Mouse (Mus musculus): ENCODE measurements around the gene Olfr1412.

The Olfr1412 gene

DNA sequence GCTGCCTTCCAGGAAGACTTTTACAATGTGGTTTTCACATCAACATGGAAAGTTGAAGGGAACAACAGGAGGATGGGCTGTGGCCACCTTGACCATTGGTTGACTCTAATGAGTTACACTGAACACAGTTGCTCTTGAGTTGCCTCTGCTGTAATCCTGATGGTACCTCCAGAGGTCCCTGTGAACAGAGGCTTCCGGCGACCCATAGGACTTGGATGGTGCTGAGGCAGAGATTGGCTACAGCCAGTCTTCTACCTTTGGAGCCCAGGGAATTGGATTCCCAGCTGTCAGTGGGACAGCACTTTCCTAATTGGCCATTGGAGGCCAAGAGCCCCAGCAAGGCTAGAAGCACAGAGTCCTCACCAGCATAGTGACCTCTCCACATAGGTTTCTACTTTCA is at the start of gene Olfr1412:
Gene Olfr1412 (plus strand): TSS at position 301 of the 400 bp plus-strand sequence.
- no peak for DNase-seq (ENCODE audit: low read depth, low spot score)

DNA sequence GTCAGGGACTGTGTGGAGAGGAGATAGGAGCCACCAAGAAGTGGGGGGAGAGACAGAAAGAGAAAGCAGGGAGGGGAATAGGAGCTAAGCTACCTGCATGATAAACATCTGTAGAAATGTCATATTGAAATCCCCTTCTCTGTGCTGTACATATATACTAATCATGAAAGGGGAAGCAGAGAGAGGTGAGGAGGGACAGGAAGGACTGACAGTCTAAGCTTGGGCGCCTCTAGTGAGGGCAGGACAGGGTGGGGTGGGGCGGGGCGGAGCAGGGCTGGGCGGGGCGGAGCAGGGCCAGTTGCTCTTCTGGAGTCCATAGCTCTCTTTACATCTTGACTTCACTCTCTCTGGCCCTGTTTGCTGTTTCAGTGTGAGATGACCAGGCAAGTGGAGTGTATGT is 48.6 kb upstream of the Olfr1412 start:
- no peak for DNase-seq (ENCODE audit: low read depth, low spot score)

DNA sequence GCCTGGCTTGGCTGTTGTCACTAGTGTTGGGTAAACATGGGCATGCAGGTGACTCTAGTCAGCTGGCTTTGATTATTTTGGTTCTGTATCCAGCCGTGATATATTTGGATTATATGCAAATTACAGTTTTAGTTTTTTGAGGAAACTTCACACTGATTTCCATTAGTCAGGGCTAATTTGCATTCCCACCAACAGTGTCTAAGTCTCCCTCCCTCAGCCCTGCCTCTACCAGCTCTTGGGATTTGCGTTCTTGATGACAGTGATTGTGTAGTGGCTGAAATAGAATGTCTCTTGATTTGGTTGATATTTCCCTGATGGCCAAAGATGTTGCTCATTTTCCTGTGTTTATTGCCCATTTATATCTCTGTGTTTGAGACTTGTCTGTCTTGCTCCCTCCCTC is 46.5 kb upstream of the Olfr1412 start:
- no peak for DNase-seq (ENCODE audit: low read depth, low spot score)

DNA sequence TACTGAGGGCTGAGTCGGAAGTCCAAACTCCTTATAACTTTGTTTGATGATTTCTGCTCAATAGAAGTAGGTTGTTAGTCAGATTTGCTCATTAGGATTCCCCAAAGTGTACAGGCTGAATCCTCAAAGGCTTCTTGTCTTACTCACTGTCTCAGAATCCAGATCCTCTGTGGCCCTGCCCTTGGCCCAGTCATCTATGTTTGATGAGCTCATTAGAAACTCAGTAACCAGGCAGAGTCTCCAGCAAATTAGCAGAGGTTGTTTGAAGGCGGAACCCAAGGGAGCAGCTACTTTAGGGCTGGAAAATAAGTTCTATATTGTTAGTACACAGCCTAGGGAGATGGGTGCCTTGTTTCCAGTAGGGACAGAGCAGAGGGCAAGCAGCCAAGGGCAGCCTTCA is 39.6 kb upstream of the Olfr1412 start:
- no peak for DNase-seq (ENCODE audit: low read depth, low spot score)

DNA sequence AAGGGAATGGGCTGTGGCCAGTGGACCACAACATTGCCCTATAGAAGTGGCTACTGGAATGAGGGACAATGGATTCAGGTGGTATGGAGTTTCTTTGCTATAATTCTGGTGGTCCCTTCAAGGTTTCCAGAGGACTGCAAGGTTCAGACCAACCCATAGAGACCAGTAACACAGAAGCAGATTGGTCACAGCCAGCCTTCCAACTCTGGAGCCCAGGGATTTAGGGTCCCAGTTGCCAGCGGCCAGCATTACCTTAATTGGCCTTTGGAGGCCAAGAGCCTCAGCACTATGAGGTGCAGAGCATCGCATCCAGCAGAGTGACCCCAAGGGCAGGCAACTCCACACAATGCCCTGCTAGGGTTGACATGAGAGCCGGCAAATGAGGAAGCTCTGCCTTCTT is 14.6 kb upstream of the Olfr1412 start, which contains the start of gene Olfr1413:
Gene Olfr1413 (plus strand): TSS at position 301 of the 400 bp plus-strand sequence.
- no peak for DNase-seq (ENCODE audit: low read depth, low spot score)

- no peak for DNase-seq (ENCODE audit: low read depth, low spot score)
Observed at GRCm38 (mm10) chr1:92594111-92594510, 8.5 kb downstream of the Olfr1412 start, which contains the start of gene Olfr1411. Gene Olfr1411, plus strand, starts transcription at chr1:92594411.

GRCm38 (mm10) chr1:92596019-92596418 is 10.4 kb downstream of the Olfr1412 start:
- DNase-seq (ENCODE audit: low read depth, low spot score) = no peak

DNA sequence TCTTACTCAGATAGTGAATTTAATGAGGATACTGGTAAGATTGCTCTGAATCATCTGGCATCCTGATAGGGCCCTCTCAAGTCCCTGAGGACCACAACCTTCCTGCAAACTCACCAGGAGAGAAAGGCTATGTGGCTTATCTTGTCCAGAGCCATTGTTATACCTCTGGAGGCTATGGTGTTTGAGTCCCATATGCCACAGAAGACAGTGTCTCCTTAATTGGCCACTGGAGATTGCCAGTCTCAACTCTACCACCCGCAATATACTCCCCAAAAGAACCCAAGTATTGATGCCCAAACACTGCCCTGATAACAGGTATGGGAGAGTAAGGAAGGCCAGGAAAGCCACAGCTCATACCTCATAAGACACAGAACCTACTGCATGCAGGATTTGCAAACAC is 19.9 kb downstream of the Olfr1412 start, which contains the start of gene Olfr1410:
Gene Olfr1410 (plus strand): TSS at position 301 of the 400 bp plus-strand sequence.
- DNase-seq (ENCODE audit: low read depth, low spot score) = no peak

DNA sequence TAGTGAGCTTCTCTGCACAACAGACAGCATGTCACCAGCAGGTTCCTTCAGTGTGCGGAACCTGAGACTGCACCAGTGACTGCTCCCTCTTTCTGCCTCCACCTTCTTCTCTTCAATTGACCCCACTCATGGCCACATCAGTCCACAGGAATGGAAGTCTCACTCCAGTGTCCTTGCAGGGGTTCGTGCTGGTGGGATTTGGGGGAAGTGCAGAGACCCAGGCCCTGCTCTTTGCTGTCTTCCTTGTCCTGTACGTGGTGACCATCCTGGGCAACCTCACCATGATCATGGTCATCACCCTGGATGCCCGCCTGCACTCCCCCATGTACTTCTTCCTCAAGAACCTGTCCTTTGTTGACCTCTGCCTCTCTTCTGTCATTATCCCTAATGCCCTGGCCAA is 22.1 kb downstream of the Olfr1412 start:
- no peak for DNase-seq (ENCODE audit: low read depth, low spot score)

DNA sequence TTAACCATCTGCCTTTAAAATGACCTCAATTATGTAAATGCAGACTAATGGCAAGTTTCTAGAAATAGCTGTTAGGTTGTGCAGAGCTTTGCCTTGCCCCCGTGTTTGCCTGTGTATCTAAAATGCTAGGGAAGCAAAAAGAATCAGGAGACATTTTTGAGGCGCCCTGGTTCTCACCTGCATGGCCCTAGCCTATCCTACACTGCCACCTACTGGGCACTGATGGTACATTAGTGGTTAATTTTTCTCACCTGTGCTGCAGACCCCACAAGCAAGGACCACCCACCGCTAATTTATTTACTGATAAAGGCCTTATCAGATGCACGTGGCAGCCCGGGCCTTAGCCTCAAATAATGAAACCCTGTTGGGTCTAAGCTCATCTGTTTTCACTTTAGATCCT is 25.4 kb downstream of the Olfr1412 start:
- peak; percentile 55 for DNase-seq (ENCODE audit: low read depth, low spot score)

GRCm38 (mm10) chr1:92613175-92613574 is 27.6 kb downstream of the Olfr1412 start:
- DNase-seq (ENCODE audit: low read depth, low spot score) = no peak

GRCm38 (mm10) chr1:92614516-92614915 is 28.9 kb downstream of the Olfr1412 start:
- DNase-seq (ENCODE audit: low read depth, low spot score) = peak; percentile 24

GRCm38 (mm10) chr1:92616046-92616445 is 30.5 kb downstream of the Olfr1412 start:
- no peak for DNase-seq (ENCODE audit: low read depth, low spot score)

DNA sequence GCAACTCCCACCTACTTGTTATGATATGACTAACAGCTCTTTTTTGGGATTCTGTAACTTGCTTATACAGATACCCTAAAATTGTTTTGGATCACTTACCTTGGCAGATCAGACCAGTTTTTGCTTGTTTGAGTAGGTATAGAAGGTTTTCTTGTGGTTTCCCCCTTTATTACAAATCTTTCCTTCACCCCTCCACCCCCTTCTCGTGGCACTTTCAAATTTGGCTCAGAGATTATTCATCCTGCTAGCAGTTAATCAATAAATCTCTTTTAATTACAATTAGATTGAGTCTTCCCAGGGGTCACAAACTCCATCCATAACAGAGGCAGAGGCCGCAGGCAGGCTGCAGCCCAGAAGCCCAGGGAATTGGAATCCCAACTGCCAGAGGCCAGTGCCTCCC is 31.9 kb downstream of the Olfr1412 start, which contains the start of gene Olfr12:
Gene Olfr12 (plus strand): TSS at position 301 of the 400 bp plus-strand sequence.
- no peak for DNase-seq (ENCODE audit: low read depth, low spot score)

DNA sequence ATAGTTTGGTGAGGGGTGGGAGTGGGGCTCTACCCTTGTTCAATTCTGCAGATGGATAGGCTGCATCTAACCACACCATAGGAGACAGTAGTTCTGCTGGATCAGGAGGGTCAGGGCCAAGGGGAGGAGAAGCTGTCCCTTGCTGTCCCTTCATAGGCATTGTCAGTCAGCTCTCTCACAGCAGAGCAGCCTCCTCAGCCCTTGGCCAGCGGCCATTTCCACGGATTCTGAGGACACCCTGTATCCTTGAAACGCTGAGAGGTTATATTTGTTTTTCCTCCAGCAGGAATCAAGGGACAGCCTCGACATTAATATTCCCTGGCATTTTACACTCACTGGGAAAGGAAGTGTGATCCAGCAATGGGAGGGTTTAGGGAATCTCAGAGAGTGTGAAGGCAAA is 32.8 kb downstream of the Olfr1412 start:
- no peak for DNase-seq (ENCODE audit: low read depth, low spot score)

GRCm38 (mm10) chr1:92628227-92628626 is 42.6 kb downstream of the Olfr1412 start:
- no peak for DNase-seq (ENCODE audit: low read depth, low spot score)

DNA sequence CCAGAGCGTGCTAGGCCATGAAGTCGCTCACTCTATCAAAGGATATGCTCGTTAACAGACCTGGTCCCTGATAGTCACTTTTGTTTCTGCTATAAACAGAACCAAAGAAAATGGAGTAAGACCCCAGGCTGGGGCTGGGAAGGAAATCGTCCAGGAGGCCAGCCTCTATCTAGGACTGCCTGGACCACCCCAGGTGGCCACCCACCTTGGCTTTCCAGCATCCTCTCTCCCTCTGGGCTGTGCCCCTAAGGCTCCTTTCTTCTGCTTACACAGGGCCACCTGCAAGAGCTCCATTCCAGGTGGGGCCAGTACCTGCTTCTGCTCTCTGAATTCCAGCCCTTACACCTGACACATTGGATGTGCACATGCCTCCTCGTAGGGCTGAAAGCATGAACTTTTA is 46.6 kb downstream of the Olfr1412 start:
- DNase-seq (ENCODE audit: low read depth, low spot score) = no peak

GRCm38 (mm10) chr1:92632948-92633347 is 47.4 kb downstream of the Olfr1412 start:
- DNase-seq (ENCODE audit: low read depth, low spot score) = peak; percentile 42

DNA sequence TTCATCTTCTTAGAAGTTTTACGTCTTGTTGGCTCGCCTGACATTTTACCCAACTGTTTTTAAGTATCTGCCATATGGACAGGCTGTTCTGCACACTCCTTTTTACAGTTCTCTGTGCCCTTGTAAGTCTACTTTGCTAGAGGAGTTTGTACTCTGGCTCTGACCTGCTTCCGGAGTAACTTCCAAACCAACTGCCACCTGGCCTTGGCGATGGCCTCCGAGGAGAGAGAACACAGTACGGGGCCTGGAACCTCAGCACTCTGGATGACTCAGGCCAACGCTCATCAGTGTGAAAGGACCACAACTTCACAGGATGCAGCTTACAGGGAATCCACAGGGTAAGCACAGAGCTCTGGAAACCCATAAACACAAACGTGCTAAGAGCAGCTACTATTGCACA is 48.1 kb downstream of the Olfr1412 start:
- DNase-seq (ENCODE audit: low read depth, low spot score) = no peak

DNA sequence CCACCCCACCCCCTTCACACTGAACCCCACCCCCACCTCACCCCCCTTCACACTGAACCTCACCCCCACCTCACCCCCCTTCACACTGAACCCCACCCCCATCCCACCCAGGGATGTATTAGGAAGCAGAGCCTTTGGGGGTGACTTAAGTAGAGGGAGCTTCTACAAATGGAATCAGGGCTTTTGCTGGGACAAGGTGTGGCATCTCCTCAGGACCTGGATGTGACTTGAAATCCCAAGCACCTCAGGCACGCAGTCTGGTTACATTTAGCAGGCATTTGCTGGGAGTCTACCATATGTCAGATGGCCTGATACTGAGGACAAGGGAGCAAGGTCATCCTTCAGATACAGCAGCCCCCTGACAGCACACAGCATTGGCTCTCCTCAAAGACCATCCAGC is 49.0 kb downstream of the Olfr1412 start:
- no peak for DNase-seq (ENCODE audit: low read depth, low spot score)

GRCm38 (mm10) chr1:92634976-92635599 is 49.5 kb downstream of the Olfr1412 start:
- DNase-seq (ENCODE audit: low read depth, low spot score) = no peak

DNA sequence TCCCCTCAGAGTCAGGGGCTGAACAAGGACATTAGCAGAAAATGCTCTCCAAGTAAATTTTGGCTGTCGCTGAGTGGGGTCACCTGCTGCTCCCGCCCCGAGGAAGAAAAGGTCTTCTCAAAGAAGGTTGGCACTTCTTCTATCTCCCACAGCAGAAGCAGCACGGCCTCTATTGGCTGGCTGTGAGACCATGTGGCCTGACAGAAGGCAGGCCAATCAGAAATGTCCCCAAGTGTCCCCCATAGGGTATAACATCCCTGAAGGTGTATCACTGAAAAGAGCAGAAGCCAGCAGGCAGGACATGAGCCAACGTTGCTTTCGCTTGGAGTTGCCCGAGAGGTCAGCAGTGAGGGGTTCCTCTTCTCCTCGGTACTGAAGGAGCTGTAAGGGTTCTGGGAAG is 50.4 kb downstream of the Olfr1412 start:
- DNase-seq (ENCODE audit: low read depth, low spot score) = no peak

GRCm38 (mm10) chr1:92636676-92637075 is 51.1 kb downstream of the Olfr1412 start:
- no peak for DNase-seq (ENCODE audit: low read depth, low spot score)

All from R1 (cell line).